Mouse (Mus musculus): ENCODE measurements at regions not wholly inside any gene's neighbourhood (a gene's known extent, or its start where the extent isn't known, plus 50 kb on each side); places are given as distances from the start of the nearest gene placed in this dataset.

- TF ChIP-seq CTCF (IDR thresholded peaks at IDR 0.05) (no peak), EP300 (IDR thresholded peaks at IDR 0.05) (no peak)
Measured at GRCm38 (mm10) chr14:104688440-104688839, 166.0 kb upstream of the Rnf219 start.
